Mouse (Mus musculus) left cerebral cortex, adult 2 months (tissue): ENCODE measurements around the gene Tnfrsf9. TPM values are rescaled to one million over a fixed set of nuclear protein-coding genes. Genes with fewer than 3 reads are reported as not detected.
"Not testable (repeated sequence)": the region's sequence is repeated elsewhere in the genome, so short reads cannot be mapped to it uniquely, and the experiment has no call there.

Experiments
- DNase-seq, 2 experiments: peaks; one replicate each; pipeline ENCODE4 v3.0.0; 2021 to 2022; ENCODE audit warnings: low spot score in 2 of 2, mixed read lengths in 1 of 2; ENCODE audit errors: extremely low spot score in 1 of 2
- H3K27ac ChIP-seq: fragments of 200-600 bp; 2 replicates; pipeline ENCODE4 v1.8.1; 2022
- H3K4me3 ChIP-seq: fragments of 200-600 bp; 2 replicates; pipeline ENCODE4 v1.8.1; 2022
- CTCF ChIP-seq: fragments of 200-600 bp; IDR thresholded peaks from 2 replicates; pipeline ENCODE4 v1.8.1; 2022; ENCODE audit warnings: antibody characterized with exemption, mild to moderate bottlenecking, moderate library complexity
- intact Hi-C: fragments of 180-260 bp; cut with DNase I; formaldehyde crosslinking; loops from one replicate; pipeline ENCODE4 v1.15.1; 2025
- total RNA-seq, 2 experiments: library from RNA; stranded (reverse); gene quantifications; 2 replicates each; pipeline ENCODE4 v1.2.3; 2021

The Tnfrsf9 gene
- total RNA-seq, 2 experiments from 2014 or later: 0.44 to 0.70 TPM

- intact Hi-C loops: loop anchor here (2.0 to 5.0 kb wide), 2 partner anchors 44 to 192 kb away; no protein-coding TSS in a partner anchor
- DNase-seq: peak in 1 of 2 experiments; percentile 57
- H3K27ac ChIP-seq: no peak overlapping the region
- peak; percentile 92 for TF ChIP-seq CTCF
- no peak overlapping the region for H3K4me3 ChIP-seq
Measured at GRCm38 (mm10) chr4:150898716-150899365, 15.5 kb upstream of the Tnfrsf9 start.

DNA sequence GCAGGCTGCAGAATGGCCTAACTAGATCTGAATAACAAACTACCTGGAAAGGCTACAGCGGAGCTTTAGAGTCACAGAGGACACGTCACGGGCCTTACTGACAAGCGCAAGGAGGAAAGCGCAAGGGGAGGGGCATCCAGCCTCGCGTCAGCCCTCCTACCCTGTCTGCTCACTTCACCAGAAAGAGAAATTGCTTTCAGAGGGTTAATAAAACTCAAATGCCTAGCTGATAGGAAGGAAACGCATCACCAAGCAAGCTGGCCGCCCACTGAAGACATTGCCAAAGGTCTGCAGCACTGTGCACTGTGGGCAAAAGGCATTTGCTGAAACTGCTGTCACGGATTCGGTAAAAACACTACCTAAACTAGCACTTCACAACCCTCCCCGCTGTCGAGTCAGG, 13.9 kb upstream of the Tnfrsf9 start:
- intact Hi-C loops: no loop called here
- H3K27ac ChIP-seq: no peak overlapping the region
- no peak for DNase-seq
- no peak for TF ChIP-seq CTCF
- H3K4me3 ChIP-seq: no peak overlapping the region

- intact Hi-C loops: loop anchor here (1.0 kb wide), 1 partner anchor 245 kb away; no protein-coding TSS in a partner anchor
- Histone ChIP-seq H3K27ac (no peak overlapping the region), H3K4me3 (no peak overlapping the region)
- peak; percentile 71 to 78 for DNase-seq
- TF ChIP-seq CTCF: peak; percentile 95
Measured at GRCm38 (mm10) chr4:150901651-150902050, 12.7 kb upstream of the Tnfrsf9 start.

- H3K4me3 ChIP-seq: no peak overlapping the region
- no peak overlapping the region for H3K27ac ChIP-seq
- intact Hi-C loops: no loop called here
- no peak for TF ChIP-seq CTCF
- DNase-seq: no peak
Measured at GRCm38 (mm10) chr4:150902062-150902461, 12.3 kb upstream of the Tnfrsf9 start.

DNA sequence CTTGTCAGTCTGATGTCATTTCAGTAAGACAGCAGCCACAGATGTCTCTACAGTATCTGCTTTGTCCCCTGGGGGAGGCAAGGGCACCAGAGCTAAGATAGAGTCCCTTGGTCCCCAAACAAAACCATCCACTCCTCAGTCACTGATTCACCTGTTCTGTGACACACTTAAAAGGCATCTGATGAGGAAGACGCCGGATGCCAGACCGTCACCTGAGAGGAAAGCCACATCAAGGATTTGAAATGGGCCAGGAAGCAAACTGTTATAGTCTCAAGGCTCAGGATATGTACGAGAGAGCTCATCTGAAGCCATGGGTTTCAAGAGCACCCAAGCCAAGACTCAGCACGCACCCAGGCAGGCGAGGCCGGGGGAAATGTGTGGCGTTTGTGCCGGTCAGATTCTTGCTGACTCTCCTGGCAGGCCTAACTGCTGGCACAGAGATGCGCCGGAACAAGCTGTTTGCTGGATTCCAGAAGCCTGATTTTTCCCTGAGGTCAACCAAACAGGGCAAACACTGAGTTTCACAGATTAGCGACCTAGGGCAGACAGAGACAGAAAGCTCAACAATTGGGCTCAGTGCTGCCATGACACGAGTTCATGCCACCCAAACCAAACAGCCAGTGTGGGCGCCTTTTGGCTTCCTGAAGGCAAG, 11.1 kb upstream of the Tnfrsf9 start:
- intact Hi-C loops: no loop called here
- DNase-seq: no peak
- no peak for TF ChIP-seq CTCF
- no peak overlapping the region for H3K27ac ChIP-seq
- H3K4me3 ChIP-seq: no peak overlapping the region

- intact Hi-C loops: no loop called here
- Histone ChIP-seq H3K4me3 (no peak overlapping the region), H3K27ac (no peak overlapping the region)
- no peak for TF ChIP-seq CTCF
- DNase-seq: no peak
Measured at GRCm38 (mm10) chr4:150907099-150907498, 7.3 kb upstream of the Tnfrsf9 start.

- H3K4me3 ChIP-seq, H3K27ac ChIP-seq, intact Hi-C loops, DNase-seq: not testable (repeated sequence)
- TF ChIP-seq CTCF: peak; percentile 17
Measured at GRCm38 (mm10) chr4:150908512-150908911, 5.8 kb upstream of the Tnfrsf9 start.

- intact Hi-C loops: loop anchor here (5.0 to 10.0 kb wide), 2 partner anchors 133 to 225 kb away; partner anchors contain the start of gene Per3
- peak overlapping the region; percentile 98 for H3K4me3 ChIP-seq
- DNase-seq: peak; percentile 99
- no peak; the same call in 1 of the 2 replicates for TF ChIP-seq CTCF
- H3K27ac ChIP-seq: peak overlapping the region; percentile 87
Measured at GRCm38 (mm10) chr4:150909451-150910156, 4.8 kb upstream of the Tnfrsf9 start.

DNA sequence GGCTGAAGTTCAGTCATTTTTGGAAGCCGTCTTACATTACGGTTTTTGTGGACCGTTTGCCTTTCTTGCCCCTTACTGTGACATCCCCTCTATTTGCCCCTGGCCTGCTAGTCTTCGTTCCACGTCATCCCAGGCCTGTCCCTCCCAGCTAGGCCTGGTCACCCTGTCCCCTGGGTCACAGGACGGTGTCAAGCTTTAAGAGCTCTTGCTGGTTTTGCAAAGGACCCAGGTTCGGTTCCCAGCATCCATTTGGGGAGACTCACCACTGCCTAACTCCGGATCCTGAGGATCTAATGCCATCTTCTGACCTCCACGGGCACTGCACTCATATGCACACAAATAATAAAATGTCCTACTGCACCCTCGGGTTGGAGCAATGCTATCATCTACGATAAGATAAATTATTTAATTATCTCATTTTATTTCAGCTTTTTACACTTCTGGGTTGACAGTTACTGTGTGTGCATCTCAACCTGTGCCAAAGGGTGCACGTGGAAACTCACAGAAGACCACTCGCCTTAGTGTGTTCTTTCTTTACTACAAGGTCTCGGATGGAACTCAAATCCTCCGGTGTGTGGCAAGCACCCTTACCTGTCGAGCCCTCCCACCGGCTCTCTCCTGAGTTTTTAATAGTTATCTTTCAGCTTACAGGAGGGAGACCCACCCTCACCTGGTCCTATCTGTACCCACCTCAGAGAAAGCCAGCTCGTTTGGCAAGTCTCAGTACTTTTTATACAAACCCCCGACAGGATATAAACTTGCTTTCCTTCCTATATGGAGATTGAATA, 4.0 kb upstream of the Tnfrsf9 start:
- intact Hi-C loops: loop anchor here (5.0 to 10.0 kb wide), 2 partner anchors 132 to 224 kb away; partner anchors contain the start of gene Per3
- TF ChIP-seq CTCF: no peak; the same call in 1 of the 2 replicates
- DNase-seq: no peak
- peak overlapping the region; percentile 79 for H3K27ac ChIP-seq
- H3K4me3 ChIP-seq: peak overlapping the region; percentile 31; the same call in 1 of the 2 replicates

DNA sequence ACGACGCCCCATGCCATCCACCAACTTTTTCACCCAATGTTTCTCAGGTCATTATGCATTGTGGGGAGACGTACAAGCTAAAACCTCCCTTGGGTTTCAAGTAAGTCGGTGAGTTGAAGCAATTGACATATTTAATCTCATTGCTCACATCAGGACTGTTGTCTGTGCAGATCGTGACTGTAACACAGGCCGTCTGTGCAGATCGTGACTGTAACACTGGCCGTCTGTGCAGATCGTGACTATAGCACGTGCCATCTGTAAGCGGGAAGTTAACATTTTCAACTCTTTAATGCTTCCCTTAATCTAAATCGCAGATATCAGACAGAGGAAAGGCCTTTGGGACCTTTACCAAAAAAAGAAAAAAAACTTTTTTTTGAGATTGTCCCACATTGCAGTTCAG, 619 bp upstream of the Tnfrsf9 start:
- TF ChIP-seq CTCF: no peak
- no peak for DNase-seq
- H3K4me3 ChIP-seq: peak overlapping the region; percentile 77
- intact Hi-C loops: loop anchor here (5.0 to 10.0 kb wide), 2 partner anchors 129 to 221 kb away; partner anchors contain the start of gene Per3
- peak overlapping the region; percentile 93 for H3K27ac ChIP-seq
